Mouse (Mus musculus) fat pad, adult 2 months (tissue): ENCODE measurements around the gene Gm28305.

Experiments used
- DNase-seq: peaks from one replicate; pipeline ENCODE4 v3.0.0-alpha.2; 2011; ENCODE audit warnings: low read depth, low spot score; ENCODE audit errors: extremely low read depth

Gene Gm28305

GRCm38 (mm10) chr9:104070241-104070640, 29.8 kb downstream of the Gm28305 start:
- no peak for DNase-seq

GRCm38 (mm10) chr9:104070863-104071604, 30.6 kb downstream of the Gm28305 start:
- DNase-seq, result no peak

- no peak for DNase-seq
These were observed 35.3 kb downstream of the Gm28305 start for GRCm38 (mm10) chr9:104075808-104076207.

- no peak for DNase-seq
These were observed 38.3 kb downstream of the Gm28305 start for GRCm38 (mm10) chr9:104078780-104079179.

GRCm38 (mm10) chr9:104079379-104079778, 38.9 kb downstream of the Gm28305 start:
- DNase-seq, result no peak

GRCm38 (mm10) chr9:104080038-104080437, 39.6 kb downstream of the Gm28305 start:
- DNase-seq, result no peak

- DNase-seq, result peak; percentile 95
These were observed 45.4 kb downstream of the Gm28305 start for GRCm38 (mm10) chr9:104085730-104086429.

- no peak for DNase-seq
These were observed 48.1 kb downstream of the Gm28305 start for GRCm38 (mm10) chr9:104088555-104088954.

- no peak for DNase-seq
These were observed 52.5 kb downstream of the Gm28305 start for GRCm38 (mm10) chr9:104092945-104093344.

GRCm38 (mm10) chr9:104098256-104098655, 57.8 kb downstream of the Gm28305 start:
- no peak for DNase-seq

GRCm38 (mm10) chr9:104099060-104099459, 58.6 kb downstream of the Gm28305 start:
- DNase-seq, result no peak

GRCm38 (mm10) chr9:104100822-104101221, 60.4 kb downstream of the Gm28305 start:
- no peak for DNase-seq

GRCm38 (mm10) chr9:104101458-104101857, 61.0 kb downstream of the Gm28305 start:
- DNase-seq, result no peak

- DNase-seq, result no peak
These were observed 61.8 kb downstream of the Gm28305 start for GRCm38 (mm10) chr9:104102301-104102700.

- no peak for DNase-seq
These were observed 62.4 kb downstream of the Gm28305 start for GRCm38 (mm10) chr9:104102901-104103300.

- DNase-seq, result no peak
These were observed 64.5 kb downstream of the Gm28305 start for GRCm38 (mm10) chr9:104104986-104105385.

- peak; percentile 64 for DNase-seq
These were observed 66.5 kb downstream of the Gm28305 start for GRCm38 (mm10) chr9:104106930-104107329.

GRCm38 (mm10) chr9:104107482-104107881, 67.0 kb downstream of the Gm28305 start:
- DNase-seq, result no peak

- DNase-seq, result no peak
These were observed 68.2 kb downstream of the Gm28305 start for GRCm38 (mm10) chr9:104108571-104109143.

GRCm38 (mm10) chr9:104109151-104109550, 68.7 kb downstream of the Gm28305 start:
- no peak for DNase-seq

- no peak for DNase-seq
These were observed 82.6 kb downstream of the Gm28305 start for GRCm38 (mm10) chr9:104123101-104123500.

- DNase-seq, result no peak
These were observed 83.2 kb downstream of the Gm28305 start for GRCm38 (mm10) chr9:104123622-104124021.
